Mouse (Mus musculus) stomach, postnatal 0 days (tissue): ENCODE data around the gene BC034090. TPM values are rescaled to one million over a fixed set of nuclear protein-coding genes. Genes with fewer than 3 reads are reported as not detected.

Experiments
- ATAC-seq: fragments of 200-750 bp; cut with Nextera tagmentation; 2 replicates; pipeline ENCODE4 v1.8.0; 2017; ENCODE audit not compliant: low FRiP score, low TSS enrichment
- DNase-seq: peaks from one replicate; pipeline ENCODE4 v3.0.0-alpha.2; 2016; ENCODE audit warnings: low spot score
- H3K27ac ChIP-seq: fragments of 300-500 bp; sonication (generic); replicated peaks from 2 replicates; pipeline ENCODE4 v1.5.1; 2014; ENCODE audit warnings: mild to moderate bottlenecking, control low read depth
- H3K27me3 ChIP-seq: fragments of 300-500 bp; sonication (generic); 2 replicates; pipeline ENCODE4 v1.6.1; 2014; ENCODE audit warnings: low read length; ENCODE audit not compliant: control insufficient read depth, insufficient read depth
- H3K36me3 ChIP-seq: fragments of 300-500 bp; sonication (generic); 2 replicates; pipeline ENCODE4 v1.6.1; 2014; ENCODE audit warnings: low read length, mixed read lengths; ENCODE audit not compliant: control insufficient read depth, insufficient read depth
- H3K4me1 ChIP-seq: fragments of 300-500 bp; sonication (generic); replicated peaks from 2 replicates; pipeline ENCODE4 v1.6.1; 2014; ENCODE audit warnings: antibody characterized with exemption; ENCODE audit not compliant: control insufficient read depth, insufficient read depth
- H3K4me2 ChIP-seq: fragments of 300-500 bp; sonication (generic); replicated peaks from 2 replicates; pipeline ENCODE4 v1.6.1; 2014; ENCODE audit warnings: low read depth, mild to moderate bottlenecking, control low read depth, moderate library complexity
- H3K4me3 ChIP-seq: fragments of 300-500 bp; sonication (generic); 2 replicates; pipeline ENCODE4 v1.5.1; 2014; ENCODE audit warnings: low read depth, low read length, control low read depth
- H3K9ac ChIP-seq: fragments of 300-500 bp; sonication (generic); 2 replicates; pipeline ENCODE4 v1.6.1; 2014; ENCODE audit warnings: mild to moderate bottlenecking, low read length, control low read depth, mixed read lengths
- H3K9me3 ChIP-seq: fragments of 300-500 bp; sonication (generic); 2 replicates; pipeline ENCODE4 v1.6.1; 2016; ENCODE audit warnings: low read length; ENCODE audit not compliant: control insufficient read depth
- CTCF ChIP-seq: IDR thresholded peaks from 2 replicates; pipeline ENCODE4 v1.5.1; 2016; ENCODE audit warnings: antibody characterized with exemption, low read depth, mild to moderate bottlenecking, moderate library complexity
- EP300 ChIP-seq: optimal IDR thresholded peaks from 2 replicates; pipeline ENCODE3; 2016; ENCODE audit warnings: antibody characterized with exemption
- WGBS: fragments of 180-500 bp; shearing (Covaris S2); extraction: QIAGEN DNeasy Blood & Tissue Kit; methylation state at CpG from one replicate; pipeline ENCODE4 v1.1.7; 2014; 5-methylcytosine and 5-hydroxymethylcytosine counted together
- polyA plus RNA-seq: library from polyadenylated mRNA; unstranded; fragments of >200 nt; fragmentation: Nextera tagmentation; extraction: Ambion mirVana; gene quantifications from 2 replicates; pipeline ENCODE4 v1.2.1, GENCODE M21; 2015

BC034090 gene
- polyA plus RNA-seq, 1 experiment from 2014 or later: 1.6 TPM

DNA sequence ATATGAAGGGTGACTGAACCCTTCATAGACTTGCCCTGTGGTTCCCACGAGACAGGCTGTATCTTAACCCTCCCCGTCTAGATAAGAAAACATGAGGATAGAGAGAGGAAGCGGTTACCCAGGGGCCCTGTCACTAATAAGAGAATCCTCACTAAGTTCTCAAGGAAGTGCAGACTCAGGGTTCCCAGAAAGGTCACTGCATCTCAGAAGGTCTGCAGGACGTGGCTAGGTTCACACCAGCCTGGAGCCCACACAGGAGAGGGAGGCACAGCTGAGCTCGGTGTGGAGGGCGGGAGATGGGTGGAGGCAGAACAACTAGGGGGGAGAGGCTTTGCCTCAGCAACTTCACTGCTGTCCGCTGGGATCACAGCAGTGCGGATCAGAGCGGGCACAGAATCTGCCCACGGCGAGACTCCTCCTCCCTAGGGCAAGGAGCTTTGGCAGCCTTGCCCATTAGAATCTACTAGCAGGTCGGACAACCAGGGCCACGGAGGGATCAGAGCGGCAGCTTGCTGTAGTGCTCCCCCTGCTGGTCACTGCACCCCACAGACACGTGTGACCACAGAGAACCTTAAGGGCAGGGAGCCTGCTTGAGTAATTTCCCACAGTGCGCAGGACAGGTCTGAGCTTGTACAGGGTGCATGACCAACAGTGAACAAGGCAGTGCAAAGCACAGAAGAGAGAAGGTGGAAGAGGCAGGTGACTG, 20.2 kb downstream of the BC034090 start:
- DNase-seq (peak; percentile 91), ATAC-seq (peak; percentile 92)
- H3K4me3 ChIP-seq: no peak overlapping the region
- no peak overlapping the region for H3K27ac ChIP-seq
- no peaks in the 10 kb centered on the region for H3K9me3 ChIP-seq
- TF ChIP-seq EP300 (no peak), CTCF (peak; percentile 98)
- peak overlapping the region; percentile 31; the same call in 1 of the 2 replicates for H3K9ac ChIP-seq
- no peaks in the 10 kb centered on the region for H3K27me3 ChIP-seq
- H3K4me1 ChIP-seq: no peaks in the 10 kb centered on the region
- no peaks in the 10 kb centered on the region for H3K36me3 ChIP-seq
- 23% methylated on average over 16 of the region's 16 CpGs for WGBS
- H3K4me2 ChIP-seq: peak overlapping the region; percentile 37

DNA sequence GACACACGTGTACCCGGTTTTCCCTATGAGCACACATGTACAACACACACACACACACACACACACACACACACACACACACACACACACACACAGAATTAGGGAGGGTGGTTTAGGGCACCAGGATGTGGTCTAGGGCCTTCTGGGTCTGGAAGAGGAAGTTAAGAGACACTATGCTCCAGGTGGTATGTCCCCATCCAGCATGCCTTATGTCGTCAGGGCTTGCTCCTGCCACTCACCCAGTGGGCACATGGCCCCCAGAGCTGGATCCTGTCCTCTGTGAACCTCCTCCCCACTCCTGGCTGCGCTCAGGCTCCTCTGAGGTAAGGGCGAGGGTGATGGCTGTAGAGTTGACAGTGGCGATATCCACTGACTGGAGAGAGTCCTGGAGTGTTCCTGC, 21.2 kb downstream of the BC034090 start:
- Histone ChIP-seq H3K27ac (no peak overlapping the region), H3K36me3 (no peaks in the 10 kb centered on the region), H3K4me3 (no peak overlapping the region), H3K27me3 (no peaks in the 10 kb centered on the region), H3K9me3 (no peaks in the 10 kb centered on the region), H3K9ac (no peak overlapping the region), H3K4me1 (no peaks in the 10 kb centered on the region), H3K4me2 (no peak overlapping the region)
- ATAC-seq: no peak
- 89% methylated on average over 6 of the region's 6 CpGs for WGBS
- DNase-seq: no peak
- TF ChIP-seq EP300 (no peak), CTCF (no peak)

DNA sequence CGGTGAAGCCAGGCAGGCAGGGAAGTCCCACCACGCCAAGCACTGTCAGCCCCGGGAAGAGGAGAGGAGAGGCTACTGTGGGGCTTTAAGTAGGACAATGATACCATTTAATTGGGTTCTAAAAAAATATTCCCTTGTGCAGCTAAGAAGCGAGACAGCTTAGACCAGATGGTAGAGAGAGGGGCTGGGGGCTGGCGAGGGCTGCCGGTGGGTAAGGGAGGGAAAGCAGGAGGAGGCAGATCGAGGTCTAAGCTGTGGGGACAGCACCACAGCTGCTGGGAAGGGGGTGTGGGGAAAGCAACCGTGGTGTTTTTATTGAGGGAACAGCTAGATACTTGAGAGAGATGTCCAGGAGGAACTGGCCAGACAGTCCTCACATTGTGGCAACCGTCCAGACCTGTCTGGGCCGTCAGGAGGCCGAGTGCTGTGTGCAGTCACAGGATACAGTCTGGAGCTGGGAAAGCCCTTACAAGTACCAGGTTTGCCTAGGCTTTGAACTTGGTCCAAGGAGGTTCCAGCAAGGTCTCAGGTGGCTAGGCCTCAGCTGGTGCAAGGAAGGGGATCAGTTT, 22.1 kb downstream of the BC034090 start:
- H3K9me3 ChIP-seq: no peaks in the 10 kb centered on the region
- H3K4me2 ChIP-seq: no peak overlapping the region
- DNase-seq (no peak), ATAC-seq (no peak)
- TF ChIP-seq EP300: no peak
- no peak for TF ChIP-seq CTCF
- no peaks in the 10 kb centered on the region for H3K36me3 ChIP-seq
- no peaks in the 10 kb centered on the region for H3K27me3 ChIP-seq
- no peak overlapping the region for H3K4me3 ChIP-seq
- H3K9ac ChIP-seq: no peak overlapping the region
- H3K27ac ChIP-seq: no peak overlapping the region
- no peaks in the 10 kb centered on the region for H3K4me1 ChIP-seq
- 66% methylated on average over 11 of the region's 11 CpGs for WGBS

DNA sequence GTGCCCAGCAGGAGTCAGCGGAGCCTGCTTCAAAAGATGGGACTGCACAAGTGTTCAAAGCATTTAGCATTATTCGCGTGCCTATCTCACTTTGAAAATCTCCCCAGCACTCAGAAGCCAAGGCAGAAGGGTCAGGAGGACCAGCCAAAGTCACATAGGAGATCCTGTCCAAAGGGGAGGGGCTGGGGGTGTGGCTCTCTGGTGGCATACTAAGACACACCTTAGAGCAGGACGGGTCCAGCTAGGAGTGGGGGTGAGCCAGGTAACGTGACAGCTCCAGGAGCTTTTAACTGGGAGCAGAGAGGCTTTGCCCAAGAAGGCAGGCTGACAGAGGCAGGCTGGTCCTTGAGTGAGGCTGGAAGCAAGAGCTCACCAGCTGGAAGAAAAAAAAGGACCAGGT, 25.3 kb downstream of the BC034090 start:
- no peak overlapping the region for H3K9ac ChIP-seq
- WGBS: 74% methylated on average over 5 of the region's 5 CpGs
- H3K4me2 ChIP-seq: no peak overlapping the region
- no peaks in the 10 kb centered on the region for H3K27me3 ChIP-seq
- no peak overlapping the region for H3K4me3 ChIP-seq
- no peaks in the 10 kb centered on the region for H3K9me3 ChIP-seq
- DNase-seq: no peak
- no peaks in the 10 kb centered on the region for H3K4me1 ChIP-seq
- ATAC-seq: no peak
- no peak overlapping the region for H3K27ac ChIP-seq
- no peak for TF ChIP-seq EP300
- no peak for TF ChIP-seq CTCF
- H3K36me3 ChIP-seq: no peaks in the 10 kb centered on the region

DNA sequence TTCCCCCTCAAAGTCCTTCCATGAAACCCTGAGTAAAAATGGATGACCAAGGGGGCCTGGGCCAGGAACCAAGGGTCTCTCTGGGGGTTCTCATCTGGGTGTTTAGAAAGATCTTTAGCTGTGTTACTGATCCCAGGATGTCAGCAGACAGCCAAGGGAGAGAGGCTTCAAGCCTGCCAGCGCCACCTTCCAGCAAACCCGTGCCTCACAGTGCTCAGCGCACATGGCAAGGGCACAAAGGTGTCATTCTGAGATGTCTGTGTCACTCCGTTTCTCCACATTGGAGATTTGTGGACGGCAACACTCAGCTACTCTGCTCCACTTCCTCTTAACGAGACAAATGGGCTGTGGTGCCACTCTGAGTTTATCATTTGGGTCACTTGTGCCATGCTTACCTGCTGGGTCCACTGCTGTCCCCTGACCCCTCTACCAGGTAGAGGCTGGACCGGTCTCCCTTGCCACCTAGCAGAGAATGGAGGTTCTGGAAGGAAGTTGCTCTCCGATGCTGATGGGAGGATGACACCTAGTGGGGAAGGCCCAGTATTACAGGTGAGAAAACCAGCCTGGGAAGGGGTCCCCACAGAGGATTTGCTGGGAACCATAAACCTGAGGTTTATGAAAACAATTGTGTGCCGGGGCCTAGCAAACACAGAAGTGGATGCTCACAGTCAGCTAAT, 26.2 kb downstream of the BC034090 start:
- no peak overlapping the region for H3K27ac ChIP-seq
- ATAC-seq (no peak), DNase-seq (peak; percentile 64)
- H3K4me1 ChIP-seq: peaks cover 6% of the 10 kb centered on the region
- no peaks in the 10 kb centered on the region for H3K36me3 ChIP-seq
- no peak overlapping the region for H3K4me3 ChIP-seq
- WGBS: 54% methylated on average over 9 of the region's 9 CpGs
- H3K9ac ChIP-seq: no peak overlapping the region
- TF ChIP-seq EP300 (no peak), CTCF (peak; percentile 91)
- H3K4me2 ChIP-seq: no peak overlapping the region
- no peaks in the 10 kb centered on the region for H3K9me3 ChIP-seq
- no peaks in the 10 kb centered on the region for H3K27me3 ChIP-seq

DNA sequence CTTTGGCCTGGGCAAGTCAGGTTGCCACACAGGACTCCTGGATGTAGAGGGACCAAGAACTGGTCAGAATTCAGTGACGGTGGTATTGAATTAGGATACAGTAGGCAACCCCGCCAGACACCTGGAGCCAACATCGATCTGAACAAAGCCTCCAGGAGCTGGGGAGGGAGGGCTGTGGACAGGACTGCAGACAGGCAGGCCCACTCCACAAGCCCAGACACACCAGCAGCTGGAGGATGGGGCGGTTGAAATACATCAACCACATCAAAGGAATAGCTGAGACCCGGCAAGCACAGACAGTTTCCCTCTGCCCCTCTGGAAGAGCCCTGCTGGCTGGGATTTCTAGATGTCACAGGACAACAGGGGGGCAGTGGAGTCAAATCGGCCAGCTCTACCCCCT, 27.4 kb downstream of the BC034090 start:
- ATAC-seq (no peak), DNase-seq (no peak)
- peaks cover 13% of the 10 kb centered on the region for H3K4me1 ChIP-seq
- TF ChIP-seq CTCF (no peak), EP300 (no peak)
- no peaks in the 10 kb centered on the region for H3K27me3 ChIP-seq
- WGBS: 42% methylated on average over 6 of the region's 6 CpGs
- no peak overlapping the region for H3K27ac ChIP-seq
- no peaks in the 10 kb centered on the region for H3K36me3 ChIP-seq
- H3K4me3 ChIP-seq: no peak overlapping the region
- no peaks in the 10 kb centered on the region for H3K9me3 ChIP-seq
- H3K9ac ChIP-seq: no peak overlapping the region
- H3K4me2 ChIP-seq: no peak overlapping the region
